Mouse (Mus musculus): Measurements from ENCODE around the gene Mecom.

GRCm38 (mm10) chr3:30203764-30204163, 344.0 kb downstream of the Mecom start:
- TF ChIP-seq CTCF (IDR thresholded peaks at IDR 0.05): no peak
- TF ChIP-seq EP300 (IDR thresholded peaks at IDR 0.05): peak; percentile 80
